Mouse (Mus musculus): ENCODE data around the gene Cers4.

- no peak for TF ChIP-seq MEF2A (IDR thresholded peaks at IDR 0.05; ENCODE audit: extremely low read depth, insufficient replicate concordance, low read depth, low read length, poor library complexity, severe bottlenecking)
- no peak for TF ChIP-seq POLR2AphosphoS5 (IDR thresholded peaks at IDR 0.05; ENCODE audit: borderline replicate concordance, low read depth, low read length)
- 0 out of 4 replicates have a peak, but pooled peaks of 1 of the 2 experiments have one; percentile 3 for TF ChIP-seq POLR2A (IDR thresholded peaks at IDR 0.05; ENCODE audit: control insufficient read depth in 1 of 2, insufficient read depth in 1 of 2, low read depth in 1 of 2, low read length in 2 of 2, poor library complexity in 1 of 2)
- no peak for TF ChIP-seq CTCF (IDR thresholded peaks at IDR 0.05 in 2 of 3, conservative IDR thresholded peaks at IDR 0.05 in 1 of 3; ENCODE audit: control insufficient read depth in 1 of 3, insufficient read depth in 1 of 3, low read depth in 2 of 3, low read length in 3 of 3, poor library complexity in 1 of 3, severe bottlenecking in 1 of 3)
- no peak for TF ChIP-seq USF1 (IDR thresholded peaks at IDR 0.05; ENCODE audit: low read depth, low read length)
- no peak for TF ChIP-seq GATA1 (IDR thresholded peaks at IDR 0.05; ENCODE audit: low read depth, low read length)
- no peak for TF ChIP-seq BHLHE40 (IDR thresholded peaks at IDR 0.05; ENCODE audit: borderline replicate concordance, low read depth, low read length)
- TF ChIP-seq NELFE (IDR thresholded peaks at IDR 0.05; ENCODE audit: low read depth, low read length), result no peak
- TF ChIP-seq TCF12 (IDR thresholded peaks at IDR 0.05; ENCODE audit: low read depth, low read length), result no peak
- TF ChIP-seq MYC (IDR thresholded peaks at IDR 0.05; ENCODE audit: low read depth, low read length), result no peak
- no peak for TF ChIP-seq EP300 (IDR thresholded peaks at IDR 0.05; ENCODE audit: low read depth in 1 of 2, low read length in 2 of 2)
- TF ChIP-seq JUND (IDR thresholded peaks at IDR 0.05; ENCODE audit: low read depth, low read length), result no peak
- no peak for TF ChIP-seq E2F4 (IDR thresholded peaks at IDR 0.05; ENCODE audit: borderline replicate concordance, low read depth, low read length)
Measured at GRCm38 (mm10) chr8:4493686-4494440, 1.0 kb downstream of the Cers4 start.

Data from MEL (cell line).